ENCODE assay signal across 8 mouse cellular contexts in the genomic region with DNA sequence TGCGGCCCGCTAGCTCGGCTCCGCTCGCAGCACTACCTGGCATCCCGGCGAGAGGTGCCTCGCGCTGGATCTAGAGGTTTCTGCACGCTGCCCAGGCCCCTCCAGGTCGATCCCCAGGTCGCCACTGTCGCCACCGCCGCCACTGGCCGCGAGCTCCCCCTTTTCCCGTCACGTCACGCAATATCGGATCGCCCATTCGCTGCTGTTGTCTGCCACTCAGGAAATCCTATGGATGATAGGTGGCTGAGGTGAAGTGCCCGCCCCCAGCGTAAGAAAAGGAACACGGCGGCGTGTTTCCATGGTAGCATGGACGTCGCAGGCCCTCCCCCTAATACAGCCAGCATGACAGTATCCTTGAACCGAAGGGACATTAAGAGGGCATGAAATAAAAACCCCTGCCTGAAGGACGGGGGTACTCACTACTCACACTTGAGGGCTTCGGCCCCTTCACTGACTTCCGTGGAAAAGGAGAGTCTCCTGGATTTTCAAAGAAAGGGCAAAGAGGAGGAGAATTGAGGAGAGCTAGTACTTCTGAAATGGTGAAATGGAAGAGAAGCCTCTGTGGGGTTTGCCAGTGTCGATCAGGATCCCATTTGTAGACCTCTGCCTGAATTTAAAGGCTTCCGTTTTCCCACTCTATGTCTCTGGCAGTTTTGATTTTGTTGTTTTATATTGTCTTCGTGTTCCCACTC. TPM values are rescaled to one million over a fixed set of nuclear protein-coding genes. Genes with fewer than 3 reads are reported as not detected.
DNase-seq lines count a peak whose midpoint lies in the region; ATAC-seq lines count a peak whose summit lies in the region.

TSS of gene Trp53bp1 (minus strand) at position 172 of the 692 bp plus-strand sequence.

- no peaks in the 10 kb centered on the region for H3K9me3 ChIP-seq in lung, embryonic 16.5 days (ENCODE audit: control insufficient read depth, low read length)

- H3K4me2 ChIP-seq in lung, embryonic 16.5 days (ENCODE audit: low read depth, low read length) = peak within 1 kb of the TSS; percentile 68

- DNase-seq in MEL-GATA-1-ER (ENCODE audit: extremely low read depth, low read depth) = peak; percentile 87
- DNase-seq in cerebellum, adult 8-10 months = peak; percentile 94
- peak; percentile 95 for DNase-seq in forelimb bud, embryonic 11.5 days (ENCODE audit: low read depth, low spot score)
- peak; percentile 95 for DNase-seq in layer of hippocampus, adult 9-10 months (ENCODE audit: low spot score)
- DNase-seq in ovary, postnatal 10 days (ENCODE audit: low spot score) = peak; percentile 93
- peak; percentile 89 for DNase-seq in thymus, postnatal 10 days (ENCODE audit: low spot score in 2 of 2)

- peak within 1 kb of the TSS; percentile 56 for H3K27ac ChIP-seq in lung, embryonic 16.5 days (ENCODE audit: low read length)

- H3K4me3 ChIP-seq in lung, embryonic 16.5 days (ENCODE audit: low read length) = peak within 1 kb of the TSS; percentile 79

- H3K4me1 ChIP-seq in lung, embryonic 16.5 days (replicated peaks; ENCODE audit: control insufficient read depth, insufficient read depth, low read length) = peaks cover 6% of the 10 kb centered on the region; the same call in 1 of the 2 replicates

- peak; percentile 99 to 100 for ATAC-seq in hematopoietic stem cell, adult 5-6 weeks (replicated peaks in 1 of 2; ENCODE audit: insufficient read depth in 1 of 2, low FRiP score in 2 of 2, low TSS enrichment in 1 of 2, low read depth in 1 of 2, poor library complexity in 2 of 2, severe bottlenecking in 2 of 2)
- peak; percentile 100 for ATAC-seq in lung, embryonic 16.5 days (ENCODE audit: low read depth)

- H3K27me3 ChIP-seq in lung, embryonic 16.5 days (ENCODE audit: control insufficient read depth, insufficient read depth, low read depth, low read length) = no peaks in the 10 kb centered on the region

- under 1% methylated on average over 37 of the region's 37 CpGs for WGBS in lung, embryonic 16.5 days

- H3K36me3 ChIP-seq in lung, embryonic 16.5 days (ENCODE audit: control insufficient read depth, insufficient read depth, low read length) = peaks cover 6% of the 10 kb centered on the region

- H3K9ac ChIP-seq in lung, embryonic 16.5 days (ENCODE audit: low read length) = peak within 1 kb of the TSS; percentile 81

RNA-seq across cellular contexts. Expression of gene Trp53bp1, which starts in this region (rescaled TPM):
- total RNA-seq in hematopoietic stem cell, adult 5-6 weeks (2017) = 61.0 and 71.7 TPM in 2 replicates
- 50.7 and 53.1 TPM in 2 replicates for polyA plus RNA-seq in lung, embryonic 16.5 days (2015; fragmentation: Nextera tagmentation; extraction: Ambion mirVana)

Comparison
In these comparisons a context has a peak if more than half of its experiments do, and no peak if none do; other contexts are left out.
1. Peak in every context shown above with its lines: DNase-seq, ATAC-seq, H3K4me3 ChIP-seq and H3K27ac ChIP-seq.